Mouse (Mus musculus): Measurements from ENCODE around the gene Fam171b. TPM values are rescaled to one million over a fixed set of nuclear protein-coding genes. Genes with fewer than 3 reads are reported as not detected.

The Fam171b gene
- 1.6 TPM for total RNA-seq (2023)

GRCm38 (mm10) chr2:83812483-83813272 lies at the start of gene Fam171b:
TSS of gene Fam171b (plus strand) at chr2:83812636.

Other genes with a start within 250 kb of the Fam171b start
- gene Zc3h15, start 168.2 kb upstream of the Fam171b start, total RNA-seq (2023) = 105 TPM
- gene Itgav, start 88.2 kb upstream of the Fam171b start, total RNA-seq (2023) = 35.8 TPM
- gene Zswim2, start 128.6 kb downstream of the Fam171b start, total RNA-seq (2023) = not detected
- 3.6 TPM for gene Gm13698, start 143.1 kb downstream of the Fam171b start, total RNA-seq (2023)
- gene Gm13693, start 148.9 kb downstream of the Fam171b start, total RNA-seq (2023) = 3.6 TPM
- not detected for gene Gm13695, start 154.7 kb downstream of the Fam171b start, total RNA-seq (2023)
- gene Gm13696, start 160.5 kb downstream of the Fam171b start, total RNA-seq (2023) = 3.6 TPM
- 3.6 TPM for gene Gm13694, start 166.3 kb downstream of the Fam171b start, total RNA-seq (2023)
- 3.6 TPM for gene Gm13697, start 172.1 kb downstream of the Fam171b start, total RNA-seq (2023)
- 3.6 TPM for gene Gm13691, start 177.9 kb downstream of the Fam171b start, total RNA-seq (2023)

Measured in CD4-positive naive resting alpha-beta T cell, adult 57 days (primary cell).